Mouse (Mus musculus) liver, postnatal 0 days (tissue): Measurements from ENCODE around the gene Dnah9. TPM values are rescaled to one million over a fixed set of nuclear protein-coding genes. Genes with fewer than 3 reads are reported as not detected.

Experiments used
- ATAC-seq: fragments of 200-750 bp; cut with Nextera tagmentation; 2 replicates; pipeline ENCODE4 v1.8.0; 2017; ENCODE audit warnings: mild to moderate bottlenecking, moderate library complexity
- DNase-seq: peaks from one replicate; pipeline ENCODE4 v3.0.0-alpha.2; 2016
- H3K27ac ChIP-seq: fragments of 300-500 bp; sonication (generic); 2 replicates; pipeline ENCODE4 v1.5.1; 2014; ENCODE audit warnings: antibody characterized with exemption, moderate library complexity, mild to moderate bottlenecking, low read depth
- H3K27me3 ChIP-seq: fragments of 300-500 bp; sonication (generic); 2 replicates; pipeline ENCODE4 v1.6.1; 2014; ENCODE audit warnings: low read length, control low read depth, mixed read lengths; ENCODE audit not compliant: insufficient read depth
- H3K36me3 ChIP-seq: fragments of 300-500 bp; sonication (generic); replicated peaks from 2 replicates; pipeline ENCODE4 v1.6.1; 2014; ENCODE audit warnings: mild to moderate bottlenecking, control low read depth, low read length, moderate library complexity, mixed read lengths; ENCODE audit not compliant: insufficient read depth
- H3K4me1 ChIP-seq: fragments of 300-500 bp; sonication (generic); 2 replicates; pipeline ENCODE4 v1.6.1; 2014; ENCODE audit warnings: antibody characterized with exemption, mild to moderate bottlenecking, control low read depth; ENCODE audit not compliant: insufficient read depth
- H3K4me2 ChIP-seq: fragments of 300-500 bp; sonication (generic); 2 replicates; pipeline ENCODE4 v1.6.1; 2014; ENCODE audit warnings: low read depth, mild to moderate bottlenecking, low read length, moderate library complexity, mixed read lengths
- H3K4me3 ChIP-seq: fragments of 300-500 bp; sonication (generic); 2 replicates; pipeline ENCODE4 v1.5.1; 2014; ENCODE audit warnings: low read depth, low read length
- H3K9ac ChIP-seq: fragments of 300-500 bp; sonication (generic); replicated peaks from 2 replicates; pipeline ENCODE4 v1.6.1; 2014; ENCODE audit warnings: mild to moderate bottlenecking, moderate library complexity
- H3K9me3 ChIP-seq: fragments of 300-500 bp; sonication (generic); 2 replicates; pipeline ENCODE4 v1.6.1; 2016; ENCODE audit warnings: mild to moderate bottlenecking, control low read depth, low read length, mixed read lengths
- CTCF ChIP-seq: sonication (generic); IDR thresholded peaks from 2 replicates; pipeline ENCODE4 v1.5.1; 2016; ENCODE audit warnings: antibody characterized with exemption, low read depth
- EP300 ChIP-seq: IDR thresholded peaks from 2 replicates; pipeline ENCODE4 v1.6.1; 2016; ENCODE audit warnings: antibody characterized with exemption, low read depth, mild to moderate bottlenecking
- WGBS: fragments of 180-500 bp; shearing (Covaris S2); extraction: QIAGEN DNeasy Blood & Tissue Kit; methylation state at CpG from one replicate; pipeline ENCODE4 v1.1.7; 2014; ENCODE audit not compliant: insufficient replicate concordance; 5-methylcytosine and 5-hydroxymethylcytosine counted together
- polyA plus RNA-seq: library from polyadenylated mRNA; unstranded; fragments of >200 nt; fragmentation: Nextera tagmentation; extraction: Ambion mirVana; gene quantifications from 2 replicates; pipeline ENCODE4 v1.2.1, GENCODE M21; 2015

Dnah9 gene
- polyA plus RNA-seq, 1 experiment from 2014 or later, result not detected

DNA sequence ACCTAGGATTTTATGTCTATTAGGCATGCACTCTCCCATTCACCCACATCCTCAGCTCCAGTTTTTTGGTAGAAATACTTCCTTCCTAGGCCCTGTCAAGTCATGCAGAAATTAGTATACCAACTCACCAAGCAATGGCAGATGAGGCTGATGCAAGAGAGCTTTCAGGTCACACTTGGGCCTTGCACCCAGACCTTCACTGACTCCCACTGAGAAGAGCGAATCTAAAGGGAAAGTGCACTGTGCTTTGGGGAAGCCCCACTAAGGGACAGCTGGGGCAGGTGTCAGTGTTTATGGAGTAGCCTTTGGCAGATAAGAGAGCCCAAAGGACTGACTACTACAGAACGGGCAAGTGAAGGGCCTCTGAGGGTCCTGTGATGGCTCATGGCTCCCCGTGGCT, 117.1 kb downstream of the Dnah9 start:
- Histone ChIP-seq H3K27ac (no peak overlapping the region), H3K9me3 (no peaks in the 10 kb centered on the region), H3K4me2 (no peak overlapping the region), H3K4me1 (no peaks in the 10 kb centered on the region), H3K36me3 (no peaks in the 10 kb centered on the region), H3K27me3 (no peaks in the 10 kb centered on the region), H3K9ac (no peak overlapping the region), H3K4me3 (no peak overlapping the region)
- 76% methylated on average over 3 of the region's 3 CpGs for WGBS
- no peak for DNase-seq
- TF ChIP-seq EP300 (no peak), CTCF (no peak)
- ATAC-seq, result no peak

DNA sequence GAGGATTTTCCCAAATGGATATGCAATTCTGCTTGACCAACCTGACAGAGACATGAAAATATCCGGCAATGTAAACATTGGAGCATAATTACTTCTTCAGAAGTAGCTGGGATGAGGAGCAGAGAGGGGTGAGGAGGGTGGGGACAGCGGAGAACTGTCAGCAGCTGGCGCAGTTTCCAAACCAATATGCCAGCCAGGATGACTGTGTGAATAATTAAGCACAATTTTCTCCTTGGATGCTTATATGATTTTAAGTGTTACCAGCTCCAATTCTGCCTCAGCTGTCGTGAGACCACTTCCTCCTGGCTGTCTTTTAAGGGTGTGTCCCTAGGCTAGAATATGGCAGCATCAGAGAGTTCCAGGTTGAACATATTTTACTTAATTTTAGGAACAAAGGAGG, 119.2 kb downstream of the Dnah9 start:
- 72% methylated on average over 4 of the region's 4 CpGs for WGBS
- Histone ChIP-seq H3K9ac (no peak overlapping the region), H3K27me3 (no peaks in the 10 kb centered on the region), H3K9me3 (no peaks in the 10 kb centered on the region), H3K27ac (no peak overlapping the region), H3K36me3 (no peaks in the 10 kb centered on the region), H3K4me2 (no peak overlapping the region), H3K4me1 (no peaks in the 10 kb centered on the region), H3K4me3 (no peak overlapping the region)
- TF ChIP-seq CTCF (no peak), EP300 (no peak)
- DNase-seq, result no peak
- no peak for ATAC-seq

DNA sequence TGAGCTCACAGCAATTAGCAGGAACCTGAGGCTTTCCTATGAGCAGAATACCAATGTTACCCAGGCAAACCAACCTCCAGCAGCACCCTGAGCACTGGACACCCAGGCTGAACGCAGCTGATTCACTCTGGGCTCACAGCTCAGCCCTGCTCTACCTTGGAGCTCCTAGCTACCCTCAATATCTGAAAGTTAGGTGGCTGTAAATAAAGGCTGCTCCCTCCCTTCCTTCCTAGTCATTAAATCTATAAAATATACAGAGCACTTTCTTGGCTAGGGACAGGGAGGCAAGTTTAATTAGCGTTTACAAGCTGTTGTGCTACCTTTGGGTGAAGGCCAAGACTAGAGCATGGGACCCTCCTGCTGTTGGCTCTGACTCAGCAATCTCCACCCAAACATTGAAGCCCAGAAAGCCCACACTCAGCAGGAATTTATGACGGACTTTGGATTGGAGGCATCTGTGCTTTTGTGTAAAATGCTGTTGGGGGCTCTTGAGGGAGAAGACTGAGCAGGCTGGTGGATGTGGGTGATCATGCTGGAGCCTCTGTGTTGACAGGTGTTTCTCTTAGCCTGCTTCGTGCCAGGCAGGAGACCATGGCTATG, 121.7 kb downstream of the Dnah9 start:
- Histone ChIP-seq H3K4me3 (no peak overlapping the region), H3K9me3 (no peaks in the 10 kb centered on the region), H3K4me2 (no peak overlapping the region), H3K36me3 (no peaks in the 10 kb centered on the region), H3K4me1 (no peaks in the 10 kb centered on the region), H3K27me3 (no peaks in the 10 kb centered on the region), H3K9ac (no peak overlapping the region), H3K27ac (no peak overlapping the region)
- WGBS, result 54% methylated on average over 4 of the region's 4 CpGs
- ATAC-seq (no peak), DNase-seq (no peak)
- TF ChIP-seq EP300 (no peak), CTCF (no peak)

DNA sequence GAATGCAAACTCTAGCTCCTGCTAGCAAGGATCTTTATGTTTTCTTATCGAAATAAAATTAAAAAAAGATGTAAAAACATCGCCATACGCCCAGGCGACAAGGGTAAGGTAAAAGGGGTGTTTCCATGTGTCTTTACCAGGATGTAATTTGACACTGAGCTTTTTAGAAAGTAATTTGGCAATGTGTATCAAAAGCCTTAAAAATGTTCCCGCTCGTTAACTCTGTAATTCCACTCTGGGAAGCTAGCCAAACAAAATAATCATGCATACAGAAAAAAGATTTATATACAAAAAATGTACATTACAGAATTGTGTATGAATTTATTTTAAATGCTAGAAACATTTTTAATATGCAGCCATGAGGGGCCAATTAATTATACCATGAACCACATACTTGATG, 124.7 kb downstream of the Dnah9 start:
- TF ChIP-seq EP300 (no peak), CTCF (no peak)
- ATAC-seq (no peak), DNase-seq (no peak)
- Histone ChIP-seq H3K4me2 (no peak overlapping the region), H3K4me1 (no peaks in the 10 kb centered on the region), H3K4me3 (no peak overlapping the region), H3K27me3 (no peaks in the 10 kb centered on the region), H3K9me3 (no peaks in the 10 kb centered on the region), H3K9ac (no peak overlapping the region), H3K36me3 (no peaks in the 10 kb centered on the region), H3K27ac (no peak overlapping the region)
- 71% methylated on average over 6 of the region's 6 CpGs for WGBS

DNA sequence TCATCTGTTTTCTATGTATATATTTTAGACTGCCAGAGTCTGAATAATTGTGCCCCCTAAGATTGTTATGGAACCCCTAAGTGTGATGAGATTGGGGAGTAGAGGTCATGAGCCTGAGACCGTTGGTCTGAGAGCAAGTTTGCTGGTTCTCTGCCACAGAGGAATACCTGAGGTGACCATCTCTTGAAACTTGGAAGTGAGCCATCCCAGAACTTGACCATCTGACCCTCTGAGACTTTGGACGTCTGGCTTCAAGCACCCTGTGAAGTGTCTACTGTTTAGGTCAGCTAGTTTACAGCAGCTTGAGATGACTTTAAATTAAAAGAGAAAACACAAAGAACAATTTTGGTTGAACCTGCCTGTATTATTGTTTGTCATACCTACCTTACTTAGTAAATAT, 125.8 kb downstream of the Dnah9 start:
- no peak overlapping the region for H3K4me3 ChIP-seq
- no peaks in the 10 kb centered on the region for H3K36me3 ChIP-seq
- H3K27me3 ChIP-seq, result no peaks in the 10 kb centered on the region
- H3K27ac ChIP-seq, result no peak overlapping the region
- no peaks in the 10 kb centered on the region for H3K4me1 ChIP-seq
- WGBS, result 56% methylated on average over 2 of the region's 2 CpGs
- no peak overlapping the region for H3K4me2 ChIP-seq
- no peak for DNase-seq
- no peak for ATAC-seq
- no peak overlapping the region for H3K9ac ChIP-seq
- H3K9me3 ChIP-seq, result no peaks in the 10 kb centered on the region
- TF ChIP-seq EP300 (no peak), CTCF (no peak)

DNA sequence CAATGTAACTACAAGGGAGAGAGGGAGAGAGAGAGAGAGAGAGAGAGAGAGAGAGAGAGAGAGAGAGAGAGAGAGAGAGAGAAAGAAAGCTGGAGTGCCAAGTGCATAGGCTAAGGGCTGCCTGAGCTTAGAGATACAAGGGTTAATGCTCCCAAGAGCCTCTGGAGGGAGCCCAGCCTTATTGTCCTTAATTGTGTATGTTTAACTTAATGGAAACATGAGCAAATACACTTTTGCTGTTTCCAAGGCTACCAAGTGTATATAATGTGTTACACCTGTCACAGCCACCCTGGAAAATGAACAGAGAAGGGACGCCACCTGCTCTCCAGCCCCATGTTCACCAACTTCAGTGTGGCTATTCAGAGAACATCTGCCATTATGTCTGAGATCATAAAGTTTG, 142.6 kb downstream of the Dnah9 start:
- Histone ChIP-seq H3K4me1 (no peaks in the 10 kb centered on the region), H3K36me3 (no peaks in the 10 kb centered on the region), H3K27ac (no peak overlapping the region), H3K27me3 (no peaks in the 10 kb centered on the region), H3K4me3 (no peak overlapping the region), H3K9ac (no peak overlapping the region), H3K4me2 (no peak overlapping the region), H3K9me3 (no peaks in the 10 kb centered on the region)
- ATAC-seq (no peak), DNase-seq (no peak)
- 68% methylated on average over 1 of the region's 1 CpGs for WGBS
- TF ChIP-seq CTCF (no peak), EP300 (no peak)

DNA sequence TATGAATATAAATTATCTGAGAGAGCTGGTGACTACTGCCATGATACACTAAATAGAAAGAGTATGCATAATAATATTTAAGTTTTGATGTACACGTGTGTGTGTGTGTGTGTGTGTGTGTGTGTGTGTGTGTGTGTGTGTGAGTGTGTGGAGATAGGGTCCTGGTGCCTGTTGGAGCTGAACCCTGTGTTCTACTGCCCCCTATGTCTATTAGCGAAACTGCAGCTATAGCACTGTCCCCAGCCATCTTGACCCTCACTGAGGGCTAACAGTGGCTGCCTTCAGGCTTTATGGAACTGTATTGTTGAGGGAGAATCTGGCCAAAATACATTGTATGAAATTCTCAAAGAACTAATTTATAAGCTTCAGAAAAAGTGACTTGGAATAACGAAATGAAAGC, 192.5 kb downstream of the Dnah9 start:
- Histone ChIP-seq H3K4me2 (no peak overlapping the region), H3K36me3 (no peaks in the 10 kb centered on the region), H3K4me1 (no peaks in the 10 kb centered on the region), H3K9me3 (no peaks in the 10 kb centered on the region), H3K4me3 (no peak overlapping the region), H3K9ac (no peak overlapping the region), H3K27me3 (no peaks in the 10 kb centered on the region), H3K27ac (no peak overlapping the region)
- 39% methylated on average over 3 of the region's 3 CpGs for WGBS
- ATAC-seq (no peak), DNase-seq (no peak)
- TF ChIP-seq CTCF, result peak; percentile 20; the same call in 1 of the 2 replicates
- TF ChIP-seq EP300, result no peak
